Mouse (Mus musculus): ENCODE measurements around the gene Pxt1.

Pxt1 gene

GRCm38 (mm10) chr17:28947011-28947939, 3.6 kb upstream of the Pxt1 start:
- DNase-seq (ENCODE audit: low spot score in 2 of 2), result no peak

DNA sequence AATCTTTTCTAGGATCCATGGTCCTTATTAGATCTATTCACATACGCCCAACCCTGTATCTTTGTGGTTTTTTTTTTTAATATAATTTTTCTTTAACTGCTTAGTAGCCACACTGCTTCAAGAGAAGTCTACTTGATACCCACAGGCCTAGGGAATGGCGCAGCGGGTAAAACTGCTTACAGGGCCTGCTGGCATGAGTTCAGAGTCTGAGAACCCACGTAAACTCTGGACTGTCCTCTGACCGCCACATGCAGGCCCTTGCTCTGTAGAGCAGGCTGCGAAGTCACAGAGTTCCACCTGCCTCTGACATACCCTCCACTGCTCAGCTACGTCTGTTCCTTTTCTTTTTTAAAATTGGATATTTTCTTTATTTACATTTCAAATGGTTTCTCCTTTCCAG, 841 bp upstream of the Pxt1 start:
- no peak for DNase-seq (ENCODE audit: low spot score in 2 of 2)

GRCm38 (mm10) chr17:28942101-28942500, 1.5 kb downstream of the Pxt1 start:
- DNase-seq (ENCODE audit: low spot score in 2 of 2), result no peak

DNA sequence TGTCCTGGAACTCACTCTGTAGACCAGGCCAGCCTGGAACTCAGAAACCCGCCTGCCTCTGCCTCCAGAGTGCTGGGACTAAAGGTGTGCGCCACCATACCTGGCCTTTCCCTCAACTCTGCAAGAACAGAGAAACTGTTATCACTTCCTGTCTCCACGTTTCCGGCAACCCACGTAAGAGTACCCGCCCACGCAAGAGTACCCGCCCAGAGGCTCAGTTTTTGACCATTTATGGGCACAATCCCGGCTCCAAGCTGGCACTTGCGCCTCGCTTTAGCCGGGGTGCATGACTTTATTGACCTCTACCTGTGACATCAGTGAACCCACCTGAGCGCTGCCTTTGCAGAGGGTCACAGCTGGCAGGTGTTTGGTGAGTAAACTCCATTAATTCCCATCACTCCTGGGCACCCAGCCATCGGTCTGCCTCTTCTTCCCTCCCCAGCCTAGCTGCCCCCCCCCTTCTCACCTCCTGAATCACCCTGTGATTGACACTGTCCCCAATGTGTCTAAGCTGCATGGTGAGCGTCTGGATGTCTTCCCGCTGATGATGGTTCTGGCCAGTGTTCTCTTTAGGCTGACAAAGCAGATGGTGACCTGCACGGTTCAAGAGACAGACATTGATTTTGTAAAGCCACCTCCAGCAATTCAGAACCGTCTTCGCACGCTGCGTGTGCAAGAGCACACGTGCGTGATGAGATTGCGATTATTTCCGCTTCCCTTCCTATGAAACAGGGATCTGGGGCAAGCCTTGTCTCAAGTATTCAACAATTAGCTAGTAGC, 2.7 kb downstream of the Pxt1 start:
- DNase-seq (ENCODE audit: low spot score in 2 of 2), result no peak

GRCm38 (mm10) chr17:28936622-28937345, 6.9 kb downstream of the Pxt1 start:
- DNase-seq (ENCODE audit: low spot score in 2 of 2), result no peak

DNA sequence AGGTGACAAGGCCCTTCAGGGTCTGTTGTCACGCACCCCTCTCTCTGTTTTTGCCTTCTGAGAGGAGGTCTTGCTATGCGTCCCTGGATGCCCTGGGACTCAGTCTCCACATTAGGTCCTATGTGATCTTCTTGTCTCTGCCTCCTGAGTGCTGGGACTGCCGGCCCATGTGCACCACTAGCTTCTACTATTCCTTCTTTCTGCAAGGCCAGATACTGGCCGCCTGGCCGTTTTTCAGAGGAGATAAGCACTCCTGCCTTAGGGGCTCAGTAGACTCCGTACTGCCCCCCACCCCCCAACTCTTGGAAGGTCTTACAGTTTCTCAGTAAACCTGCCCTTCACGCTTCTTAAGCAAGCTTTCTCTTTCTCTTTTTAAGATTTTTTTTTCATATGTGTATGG, 7.5 kb downstream of the Pxt1 start:
- DNase-seq (ENCODE audit: low spot score in 2 of 2), result no peak

DNA sequence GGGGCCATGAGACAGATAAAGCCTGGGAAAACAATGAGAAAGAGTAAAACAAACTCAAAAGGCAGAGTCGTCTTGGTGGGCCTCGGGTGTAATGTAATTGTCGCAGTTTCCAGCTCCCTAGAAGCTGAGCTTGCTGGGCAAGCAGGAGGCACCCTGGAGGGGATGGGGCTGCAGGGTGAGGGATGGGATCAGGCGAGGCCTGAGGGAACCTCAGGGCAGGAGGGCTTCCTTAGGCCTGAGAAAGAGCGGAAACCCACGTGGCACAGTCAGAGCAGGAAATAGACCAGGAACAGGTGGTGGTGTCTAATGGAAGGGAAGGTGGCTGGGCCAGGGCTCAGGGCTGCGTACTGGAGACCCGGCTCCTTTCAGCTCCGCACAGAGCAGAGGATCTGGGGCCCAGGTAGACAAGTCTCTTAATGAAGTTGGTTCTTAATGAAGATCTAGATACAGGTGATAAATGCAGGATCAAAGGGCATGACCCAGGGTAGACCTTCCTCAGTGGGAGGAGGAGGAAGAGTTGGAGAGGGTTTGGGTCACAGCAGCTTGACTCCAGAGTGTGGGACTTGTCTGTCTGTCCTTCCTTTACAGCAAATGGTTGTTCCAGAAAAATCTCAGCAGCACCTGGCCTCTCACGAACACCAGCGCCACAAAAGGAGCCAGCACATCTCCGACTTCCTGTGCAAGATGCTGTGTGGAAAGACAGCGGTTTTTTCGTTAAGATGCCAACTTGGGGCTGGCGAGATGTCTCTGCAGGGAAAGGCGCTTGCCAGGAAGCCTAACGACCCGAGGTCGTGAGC, 9.3 kb downstream of the Pxt1 start:
- DNase-seq (ENCODE audit: low spot score in 2 of 2), result no peak

DNA sequence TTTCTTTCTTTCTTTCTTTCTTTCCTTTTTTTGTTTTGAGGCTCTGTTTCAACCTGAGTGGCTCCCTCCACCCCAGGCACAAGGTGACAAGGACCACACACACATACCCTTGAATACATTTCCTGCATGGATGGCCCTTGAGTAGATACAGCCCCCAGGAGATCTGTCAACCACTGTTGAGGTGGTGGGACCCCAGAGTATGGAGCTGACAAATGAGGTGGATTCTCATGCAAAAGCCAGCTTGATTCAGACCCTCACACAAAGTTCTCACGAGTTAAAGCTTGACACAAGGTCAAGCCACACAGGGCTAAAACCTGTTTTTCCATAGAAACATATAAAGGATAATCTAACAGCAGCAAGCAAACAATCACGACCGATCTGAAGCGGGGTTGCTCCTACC, 11.4 kb downstream of the Pxt1 start:
- DNase-seq (ENCODE audit: low spot score in 2 of 2), result no peak

DNA sequence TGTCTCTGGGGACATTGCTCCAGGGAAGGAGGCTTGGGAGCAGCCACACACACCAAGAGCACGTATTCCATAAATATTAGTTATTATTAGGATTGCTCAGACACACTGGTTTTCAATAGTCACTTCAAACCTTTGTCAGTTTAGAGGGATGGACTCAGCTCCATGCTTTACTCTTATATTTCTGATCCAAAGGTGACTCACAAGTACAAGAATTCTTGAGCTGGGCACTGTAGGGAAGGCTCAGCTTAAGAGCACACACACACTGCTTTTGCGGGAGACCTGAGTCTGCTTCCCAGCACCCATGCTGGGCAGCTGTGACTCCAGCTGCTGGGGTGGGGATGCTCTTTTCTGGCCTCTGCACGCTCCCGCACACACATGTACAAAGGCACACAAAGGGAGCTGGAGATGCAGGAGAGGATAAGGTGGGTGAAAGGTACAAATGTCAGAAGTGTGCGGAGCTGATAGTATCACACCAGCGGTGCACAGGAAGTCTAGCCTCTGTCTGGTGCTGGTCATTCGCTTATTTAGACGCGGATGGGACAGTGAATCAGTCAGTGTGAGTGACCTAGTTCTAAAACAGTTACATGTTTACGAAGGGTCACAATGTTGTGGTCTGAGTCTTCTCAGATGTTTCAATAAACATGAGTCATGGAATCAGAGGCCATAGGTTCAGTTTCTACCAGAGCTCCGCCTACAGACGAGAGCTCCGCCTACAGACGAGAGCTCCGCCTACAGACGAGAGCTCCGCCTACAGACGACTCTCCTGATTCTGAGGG, 12.0 kb downstream of the Pxt1 start:
- no peak for DNase-seq (ENCODE audit: low spot score in 2 of 2)

- peak in 1 of 2 experiments; percentile 54 for DNase-seq (ENCODE audit: low spot score in 2 of 2)
Measured at GRCm38 (mm10) chr17:28930392-28931074, 13.1 kb downstream of the Pxt1 start.

GRCm38 (mm10) chr17:28929369-28929768, 14.3 kb downstream of the Pxt1 start:
- no peak for DNase-seq (ENCODE audit: low spot score in 2 of 2)

- no peak for DNase-seq (ENCODE audit: low spot score in 2 of 2)
Measured at GRCm38 (mm10) chr17:28928004-28928403, 15.6 kb downstream of the Pxt1 start.

DNA sequence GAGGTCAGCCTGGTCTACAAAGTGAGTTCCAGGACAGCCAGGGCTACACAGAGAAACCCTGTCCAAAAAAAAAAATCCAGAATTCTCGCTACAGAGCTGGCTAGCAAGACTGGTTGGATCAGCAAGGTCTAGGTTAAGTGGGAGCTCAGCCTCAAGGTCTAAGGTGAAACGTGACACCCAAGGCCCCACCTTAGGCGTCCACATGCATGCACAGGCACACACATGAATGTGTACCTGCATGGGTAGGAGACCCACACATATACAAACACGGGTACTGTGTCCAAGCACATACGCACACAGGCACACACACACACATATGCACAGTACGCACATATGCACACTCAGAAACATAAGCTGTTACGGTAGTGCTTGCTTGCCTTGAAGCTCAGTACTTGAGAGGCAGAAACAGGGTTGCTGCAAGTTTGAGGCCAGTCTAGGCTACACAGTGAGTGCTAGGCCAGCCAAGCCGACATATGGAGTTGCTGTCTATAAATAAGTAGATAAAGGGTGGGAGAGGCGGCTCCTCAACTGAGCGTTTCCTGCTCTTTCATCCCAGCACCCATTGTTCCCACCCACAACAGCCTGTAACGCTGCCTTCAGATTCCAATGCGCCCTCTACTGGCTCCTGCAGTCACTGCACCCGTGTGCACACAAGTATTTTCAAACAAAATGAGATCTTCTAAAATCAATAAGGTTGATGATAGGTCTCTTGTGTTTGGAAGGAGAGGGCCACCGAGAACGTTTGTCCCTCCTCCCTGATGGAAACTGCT, 16.6 kb downstream of the Pxt1 start:
- peak; percentile 31 to 49 for DNase-seq (ENCODE audit: low spot score in 2 of 2)

DNA sequence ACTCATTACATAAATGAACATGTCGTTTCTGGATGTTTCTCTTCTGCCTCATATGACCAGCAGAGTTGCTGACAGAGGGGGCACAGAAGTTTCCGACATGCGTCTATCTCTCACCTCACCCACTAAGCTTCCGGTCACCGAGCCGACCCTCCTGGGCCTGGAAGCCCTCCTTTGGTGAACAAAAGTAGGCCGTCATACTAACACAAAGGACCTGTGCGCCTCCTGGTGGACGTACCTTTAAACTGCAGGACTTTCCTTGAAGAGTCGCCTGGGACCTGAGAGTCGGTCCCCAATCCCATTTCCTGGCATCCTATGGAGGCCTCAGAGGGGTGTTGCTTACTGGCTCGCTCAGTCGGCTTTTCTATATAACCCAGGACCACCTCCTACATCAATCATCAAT, 17.3 kb downstream of the Pxt1 start:
- DNase-seq (ENCODE audit: low spot score in 2 of 2), result peak; percentile 89 to 92

GRCm38 (mm10) chr17:28924957-28925595, 18.6 kb downstream of the Pxt1 start:
- no peak for DNase-seq (ENCODE audit: low spot score in 2 of 2)

GRCm38 (mm10) chr17:28922096-28922495, 21.5 kb downstream of the Pxt1 start:
- DNase-seq (ENCODE audit: low spot score in 2 of 2), result no peak

DNA sequence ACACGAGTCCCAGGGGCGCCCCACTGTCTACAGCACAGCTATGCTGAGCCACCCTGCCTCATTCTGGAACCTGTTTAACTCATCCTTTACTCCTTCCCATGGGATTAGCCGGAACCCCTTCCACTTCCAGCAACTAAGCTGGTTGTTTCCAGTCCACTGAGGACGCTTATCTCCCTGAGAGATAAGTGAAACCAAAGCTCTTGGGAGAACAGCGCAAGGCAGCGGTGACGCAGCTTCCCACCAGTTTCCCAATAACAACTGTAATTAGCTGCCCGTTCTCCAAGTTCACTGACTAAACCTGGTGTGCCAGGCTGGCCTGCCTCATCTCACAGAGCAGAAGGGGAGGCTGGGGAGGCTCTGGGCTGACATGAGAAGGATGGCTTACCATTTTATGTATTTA, 22.6 kb downstream of the Pxt1 start:
- no peak for DNase-seq (ENCODE audit: low spot score in 2 of 2)

- no peak for DNase-seq (ENCODE audit: low spot score in 2 of 2)
Measured at GRCm38 (mm10) chr17:28916520-28916919, 27.1 kb downstream of the Pxt1 start.
